Mouse (Mus musculus) central nervous system, embryonic 11.5 days (tissue): Measurements from ENCODE around the gene Ltn1. TPM values are rescaled to one million over a fixed set of nuclear protein-coding genes. Genes with fewer than 3 reads are reported as not detected.

Experiments
- polyA plus RNA-seq: library from polyadenylated mRNA; depleted of rRNA; stranded (reverse); fragments of >200 nt; gene quantifications from 2 replicates; pipeline ENCODE4 v1.2.3, GENCODE M21; 2012; rRNA removed

The Ltn1 gene
- polyA plus RNA-seq: 13.7 and 18.7 TPM in 2 replicates

GRCm38 (mm10) chr16:87432033-87432814 lies at the start of gene Ltn1:
Gene Ltn1 (minus strand): TSS chr16:87432612.

GRCm38 (mm10) chr16:87454419-87455179 lies 22.2 kb upstream of the Ltn1 start, which contains the start of gene Usp16:
Gene Usp16 (plus strand): TSS chr16:87454703.

GRCm38 (mm10) chr16:87440184-87440686 lies 7.8 kb upstream of the Ltn1 start, which contains the start of gene Rwdd2b:
Gene Rwdd2b (minus strand): TSS chr16:87440573.

GRCm38 (mm10) chr16:87354075-87354583 lies 78.3 kb downstream of the Ltn1 start, which contains the start of gene N6amt1:
Gene N6amt1 (plus strand): TSS chr16:87354185.

Other genes with a start within 250 kb of the Ltn1 start
- gene N6amt1, start 78.4 kb downstream of the Ltn1 start, polyA plus RNA-seq: 17.0 and 21.6 TPM in 2 replicates
- gene Rwdd2b, start 8.0 kb upstream of the Ltn1 start, polyA plus RNA-seq: 8.0 and 9.5 TPM in 2 replicates
- 38.8 and 60.1 TPM in 2 replicates for gene Usp16, start 22.1 kb upstream of the Ltn1 start, polyA plus RNA-seq
- gene Cct8, start 63.3 kb upstream of the Ltn1 start, polyA plus RNA-seq: 328 and 344 TPM in 2 replicates
- 0.10 and 0.36 TPM in 2 replicates for gene Map3k7cl, start 120.7 kb upstream of the Ltn1 start, polyA plus RNA-seq